Mouse (Mus musculus): Measurements from ENCODE around the gene Pigw.
"Not testable (repeated sequence)": the region's sequence is repeated elsewhere in the genome, so short reads cannot be mapped to it uniquely, and the experiment has no call there.

Pigw gene

GRCm38 (mm10) chr11:84882346-84882745 lies 2.3 kb upstream of the Pigw start:
- in situ Hi-C loops (cut with MboI; ENCODE audit: unreplicated experiment in 2 of 2) = loop anchor here in 1 of 2 experiments (5.0 kb wide), 1 partner anchor 35 kb away; the partner anchor contains the start of gene Znhit3

- in situ Hi-C loops (cut with MboI; ENCODE audit: unreplicated experiment in 2 of 2) = loop anchor here in 1 of 2 experiments (5.0 kb wide), 1 partner anchor 36 kb away; the partner anchor contains the start of gene Znhit3
These were observed 886 bp upstream of the Pigw start for GRCm38 (mm10) chr11:84880971-84881370.

- in situ Hi-C loops (cut with MboI; ENCODE audit: unreplicated experiment in 2 of 2) = loop anchor here in 1 of 2 experiments (5.0 kb wide), 1 partner anchor 37 kb away; the partner anchor contains the start of gene Znhit3
These were observed 428 bp upstream of the Pigw start for GRCm38 (mm10) chr11:84880465-84880961.

DNA sequence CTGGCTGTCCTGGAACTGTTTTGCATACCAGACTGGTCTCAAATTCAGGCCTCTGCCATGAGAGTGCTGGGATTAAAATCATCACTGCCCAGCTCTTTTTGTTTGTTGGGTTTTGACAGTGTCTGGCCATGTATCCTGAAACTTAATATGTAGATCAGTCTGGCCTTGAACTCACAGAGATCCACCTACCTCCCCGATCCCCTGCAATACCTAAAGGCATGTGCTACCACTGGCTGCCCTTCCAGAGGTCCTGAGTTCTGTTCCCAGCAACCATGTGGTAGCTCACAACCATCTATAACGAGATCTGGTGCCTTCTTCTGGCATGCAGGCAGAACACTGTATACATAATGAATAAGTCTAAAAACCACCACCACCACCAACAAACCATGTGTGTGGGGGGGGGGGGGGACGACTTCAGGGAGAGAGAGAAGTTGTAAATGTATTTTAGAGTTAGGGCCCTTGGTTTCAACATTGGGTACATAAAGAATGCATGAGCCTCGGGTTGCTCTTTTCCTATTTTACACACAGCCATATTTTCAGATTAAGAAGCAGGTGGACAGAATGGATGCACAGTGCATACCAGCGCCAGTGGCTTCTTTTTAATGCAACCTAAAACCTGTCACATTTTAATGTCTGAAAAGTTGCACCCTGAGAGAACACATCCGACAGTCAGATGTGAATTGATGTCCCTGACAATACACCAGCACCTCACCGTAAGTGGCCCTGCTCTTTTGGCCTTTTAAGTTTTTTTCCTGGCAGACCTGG lies 896 bp downstream of the Pigw start:
- in situ Hi-C loops (cut with MboI; ENCODE audit: unreplicated experiment in 2 of 2) = no loop called here

DNA sequence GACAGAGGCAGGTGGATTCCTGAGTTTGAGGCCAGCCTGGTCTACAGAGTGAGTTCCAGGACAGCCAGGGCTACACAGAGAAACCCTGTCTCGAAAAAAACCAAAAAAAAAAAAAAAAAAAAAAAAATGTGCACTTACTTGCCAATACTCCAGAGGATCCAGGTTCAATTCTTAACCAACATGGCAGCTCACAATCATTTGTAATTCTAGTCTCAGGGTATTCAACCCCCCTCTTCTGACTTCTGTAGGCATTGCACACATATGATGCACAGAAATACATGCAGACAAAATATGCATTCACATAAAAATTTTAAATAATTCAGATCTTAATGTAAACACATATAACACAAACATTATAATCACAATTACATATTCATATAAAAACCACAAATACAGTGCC lies 4.1 kb downstream of the Pigw start:
- in situ Hi-C loops (cut with MboI; ENCODE audit: unreplicated experiment in 2 of 2) = not testable (repeated sequence)

GRCm38 (mm10) chr11:84873042-84873833 lies 6.8 kb downstream of the Pigw start:
- in situ Hi-C loops (cut with MboI; ENCODE audit: unreplicated experiment in 2 of 2) = no loop called here

DNA sequence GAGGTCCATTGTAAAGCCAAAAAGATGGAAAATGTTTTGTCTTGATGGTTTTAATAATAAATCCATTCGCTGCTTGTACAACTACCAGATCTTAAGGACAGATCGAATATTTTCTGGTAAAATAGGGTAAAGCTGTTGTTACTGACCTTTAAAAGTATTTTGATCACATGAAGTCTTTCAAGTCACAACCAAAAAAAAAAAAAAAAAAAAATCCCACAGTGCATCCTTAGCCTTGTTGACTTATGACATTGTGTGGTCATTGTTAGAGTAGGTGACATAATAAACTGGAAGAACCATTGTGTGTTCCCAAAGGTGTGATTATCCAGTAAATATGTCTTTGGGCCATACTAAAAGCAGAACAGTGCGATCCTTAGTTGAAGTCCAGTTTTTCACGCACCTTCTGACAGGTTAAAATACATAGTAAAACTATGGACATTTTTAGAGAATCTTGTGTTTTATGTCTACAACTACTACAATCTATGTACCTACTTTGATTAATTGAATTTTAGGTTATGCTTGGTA lies 8.5 kb downstream of the Pigw start:
- in situ Hi-C loops (cut with MboI; ENCODE audit: unreplicated experiment in 2 of 2) = no loop called here

DNA sequence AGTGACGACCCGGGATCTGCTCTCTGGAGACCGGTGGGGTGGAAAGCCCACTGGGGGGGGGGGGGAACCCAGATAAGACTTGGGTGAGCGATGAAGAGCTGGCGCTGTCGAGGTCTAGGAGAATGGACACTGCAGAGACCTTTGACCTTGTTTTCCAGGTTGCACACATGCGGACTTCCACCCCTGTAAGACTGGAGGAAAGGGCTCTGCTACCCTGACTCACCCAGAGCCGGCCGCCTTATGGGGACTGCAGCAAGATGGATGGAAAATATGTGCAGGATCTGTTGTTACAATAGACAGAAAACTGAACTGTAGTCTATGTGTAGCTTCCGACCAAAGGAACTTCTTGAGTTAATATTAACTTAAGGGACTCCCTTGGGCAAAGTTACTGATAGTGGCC lies 9.0 kb downstream of the Pigw start:
- in situ Hi-C loops (cut with MboI; ENCODE audit: unreplicated experiment in 2 of 2) = no loop called here

DNA sequence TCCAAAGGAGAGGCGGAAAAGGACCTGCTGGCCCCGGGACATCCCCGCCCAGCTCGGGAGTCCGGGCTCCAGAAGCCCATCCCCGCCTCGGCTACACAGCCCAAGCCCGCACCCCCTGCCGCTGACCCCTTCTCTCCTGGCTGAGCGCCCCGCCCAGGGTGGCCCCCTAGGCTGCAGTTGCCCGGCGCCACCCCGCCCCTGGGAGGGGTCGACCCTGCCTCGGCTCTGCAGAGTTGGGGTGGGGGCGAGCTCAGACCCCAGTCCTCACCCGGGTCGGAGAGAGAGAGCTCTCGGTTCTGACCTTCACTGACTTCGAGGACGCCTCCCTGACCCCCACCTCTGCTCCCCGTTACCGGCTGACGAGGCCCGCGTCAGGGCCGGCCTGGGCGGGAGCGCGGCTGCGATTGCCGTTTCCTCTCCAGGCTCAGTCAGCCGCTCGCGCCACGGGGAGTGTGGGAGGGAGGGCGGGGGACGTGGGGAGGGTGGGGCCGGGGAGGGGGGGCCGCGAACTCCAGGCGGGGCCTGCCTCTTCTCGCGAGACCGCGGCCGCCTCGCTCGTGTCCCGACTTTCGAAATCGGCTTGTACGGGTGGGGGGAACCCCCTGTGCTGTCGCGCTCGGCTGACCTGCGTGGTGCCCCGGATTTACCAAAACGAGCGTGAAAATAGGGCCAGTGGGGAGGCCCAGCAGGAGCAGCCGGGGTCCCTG lies 9.6 kb downstream of the Pigw start, which contains the start of gene Ggnbp2:
Ggnbp2 (minus strand) TSS at position 481 of the 707 bp plus-strand sequence.
- in situ Hi-C loops (cut with MboI; ENCODE audit: unreplicated experiment in 2 of 2) = no loop called here

GRCm38 (mm10) chr11:84869537-84870232 lies 10.4 kb downstream of the Pigw start:
- in situ Hi-C loops (cut with MboI; ENCODE audit: unreplicated experiment in 2 of 2) = loop anchor here (5.0 kb wide), 2 partner anchors 37 to 42 kb away; partner anchors contain the start of gene Dhrs11 (in 1 of the 2)

- in situ Hi-C loops (cut with MboI; ENCODE audit: unreplicated experiment in 2 of 2) = loop anchor here (5.0 kb wide), 2 partner anchors 37 to 42 kb away; partner anchors contain the start of gene Dhrs11 (in 1 of the 2)
These were observed 11.3 kb downstream of the Pigw start for GRCm38 (mm10) chr11:84868786-84869259.

- in situ Hi-C loops (cut with MboI; ENCODE audit: unreplicated experiment in 2 of 2) = loop anchor here (5.0 kb wide), 2 partner anchors 35 to 40 kb away; partner anchors contain the start of gene Dhrs11 (in 1 of the 2)
These were observed 12.5 kb downstream of the Pigw start for GRCm38 (mm10) chr11:84867586-84867985.

GRCm38 (mm10) chr11:84865268-84865667 lies 14.8 kb downstream of the Pigw start:
- in situ Hi-C loops (cut with MboI; ENCODE audit: unreplicated experiment in 2 of 2) = loop anchor here (5.0 kb wide), 2 partner anchors 33 to 38 kb away; partner anchors contain the start of gene Dhrs11 (in 1 of the 2)

- in situ Hi-C loops (cut with MboI; ENCODE audit: unreplicated experiment in 2 of 2) = no loop called here
These were observed 24.8 kb downstream of the Pigw start for GRCm38 (mm10) chr11:84855285-84855684.

DNA sequence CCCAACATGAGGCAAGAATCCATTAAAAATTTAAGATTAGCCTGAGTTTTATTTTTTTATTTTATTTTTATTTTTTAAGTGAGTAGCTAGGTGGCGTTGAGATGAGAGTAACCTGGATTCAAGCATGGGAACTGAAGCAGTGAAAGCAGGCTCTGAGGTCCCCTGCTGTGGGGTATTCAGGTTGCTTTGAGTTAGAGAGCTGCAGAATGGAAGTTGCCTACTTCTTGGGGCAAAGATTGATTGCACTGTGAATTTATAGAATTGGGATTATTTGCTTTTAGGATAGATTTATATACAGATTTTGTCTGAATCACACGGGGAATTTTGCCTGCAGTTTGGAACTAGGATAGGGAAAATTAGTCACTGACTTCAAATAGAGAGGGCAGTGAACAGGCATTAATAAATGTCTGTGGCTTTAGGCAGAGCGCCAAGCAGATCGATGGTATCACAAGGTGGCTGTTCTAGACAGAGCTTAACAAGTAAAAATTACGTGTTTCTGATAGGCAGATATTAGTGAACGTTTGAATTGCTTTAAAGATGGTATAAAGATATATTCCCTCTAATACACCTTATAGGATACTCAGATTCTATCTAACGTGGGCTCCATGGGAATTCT lies 32.5 kb downstream of the Pigw start:
- in situ Hi-C loops (cut with MboI; ENCODE audit: unreplicated experiment in 2 of 2) = loop anchor here in 1 of 2 experiments (25.0 kb wide), 1 partner anchor 1535 kb away; the partner anchor contains the start of gene Pex12

GRCm38 (mm10) chr11:84846741-84847474 lies 33.2 kb downstream of the Pigw start:
- in situ Hi-C loops (cut with MboI; ENCODE audit: unreplicated experiment in 2 of 2) = loop anchor here in 1 of 2 experiments (25.0 kb wide), 1 partner anchor 1535 kb away; the partner anchor contains the start of gene Pex12

DNA sequence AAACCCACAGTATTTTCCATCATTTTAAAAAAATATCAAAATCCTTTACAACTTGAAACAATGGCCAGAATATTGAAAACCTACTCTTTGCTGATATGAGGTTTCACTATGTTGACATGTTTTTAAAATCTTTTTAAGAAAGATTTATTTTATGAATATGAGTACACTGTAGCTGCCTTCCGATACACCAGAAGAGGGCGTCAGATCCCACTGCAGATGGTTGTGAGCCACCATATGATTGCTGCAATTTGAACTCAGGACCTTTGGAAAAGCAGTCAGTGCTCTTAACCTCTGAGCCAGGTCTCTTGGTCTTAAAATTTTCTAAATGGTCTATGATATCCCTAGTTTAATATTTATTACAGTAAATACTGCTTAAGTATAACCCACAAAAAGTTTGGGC lies 40.8 kb downstream of the Pigw start:
- in situ Hi-C loops (cut with MboI; ENCODE audit: unreplicated experiment in 2 of 2) = loop anchor here in 1 of 2 experiments (25.0 kb wide), 1 partner anchor 1527 kb away; the partner anchor contains the start of gene Pex12

DNA sequence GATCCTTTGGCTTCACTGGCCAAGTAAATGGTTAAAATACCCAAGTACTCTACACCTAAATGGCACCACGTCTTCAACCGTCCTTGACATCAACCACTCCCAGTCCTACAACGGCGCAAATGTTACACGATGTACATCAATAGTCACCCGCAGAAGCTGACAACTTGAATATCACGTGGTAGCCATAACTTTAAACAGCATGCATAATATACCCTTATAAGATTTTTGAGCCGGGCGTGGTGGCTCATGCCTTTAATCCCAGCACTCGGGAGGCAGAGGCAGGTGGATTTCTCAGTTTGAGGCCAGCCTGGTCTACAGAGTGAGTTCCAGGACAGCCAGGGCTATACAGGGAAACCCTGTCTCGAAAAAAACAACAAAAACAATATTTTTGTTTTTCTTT lies 50.6 kb downstream of the Pigw start:
- in situ Hi-C loops (cut with MboI; ENCODE audit: unreplicated experiment in 2 of 2) = loop anchor here (5.0 to 25.0 kb wide), 2 partner anchors 38 to 1517 kb away; partner anchors contain the start of gene Pex12 (in 1 of the 2)

Data from v-Abl transformed pro-B cells (cell line).